Mouse (Mus musculus): Measurements from ENCODE around the gene Hapln4.

The Hapln4 gene

GRCm38 (mm10) chr8:70099276-70099675, 16.0 kb downstream of the Hapln4 start:
- DNase-seq (ENCODE audit: low read depth, low spot score) = no peak

- no peak for DNase-seq (ENCODE audit: low read depth, low spot score)
Observed at GRCm38 (mm10) chr8:70100241-70100640, 17.0 kb downstream of the Hapln4 start.

GRCm38 (mm10) chr8:70104506-70104905, 21.2 kb downstream of the Hapln4 start:
- peak; percentile 78 for DNase-seq (ENCODE audit: low read depth, low spot score)

GRCm38 (mm10) chr8:70104922-70105321, 21.7 kb downstream of the Hapln4 start:
- DNase-seq (ENCODE audit: low read depth, low spot score) = no peak

- peak; percentile 88 for DNase-seq (ENCODE audit: low read depth, low spot score)
Observed at GRCm38 (mm10) chr8:70110451-70110850, 27.2 kb downstream of the Hapln4 start.

GRCm38 (mm10) chr8:70111192-70111795, 28.0 kb downstream of the Hapln4 start:
- no peak for DNase-seq (ENCODE audit: low read depth, low spot score)

- no peak for DNase-seq (ENCODE audit: low read depth, low spot score)
Observed at GRCm38 (mm10) chr8:70112401-70113016, 29.3 kb downstream of the Hapln4 start.

- no peak for DNase-seq (ENCODE audit: low read depth, low spot score)
Observed at GRCm38 (mm10) chr8:70114488-70114887, 31.2 kb downstream of the Hapln4 start.

- no peak for DNase-seq (ENCODE audit: low read depth, low spot score)
Observed at GRCm38 (mm10) chr8:70114892-70115291, 31.6 kb downstream of the Hapln4 start.

GRCm38 (mm10) chr8:70117611-70118010, 34.4 kb downstream of the Hapln4 start:
- DNase-seq (ENCODE audit: low read depth, low spot score) = peak; percentile 68

GRCm38 (mm10) chr8:70118726-70119700, 35.8 kb downstream of the Hapln4 start:
- peak; percentile 19 for DNase-seq (ENCODE audit: low read depth, low spot score)

GRCm38 (mm10) chr8:70120667-70121066, 37.4 kb downstream of the Hapln4 start, which contains the start of gene Ncan:
Gene Ncan (minus strand): TSS chr8:70120873.
- no peak for DNase-seq (ENCODE audit: low read depth, low spot score)

GRCm38 (mm10) chr8:70122863-70123262, 39.6 kb downstream of the Hapln4 start:
- DNase-seq (ENCODE audit: low read depth, low spot score) = peak; percentile 49

GRCm38 (mm10) chr8:70124992-70125391, 41.7 kb downstream of the Hapln4 start:
- DNase-seq (ENCODE audit: low read depth, low spot score) = no peak

GRCm38 (mm10) chr8:70128435-70128834, 45.2 kb downstream of the Hapln4 start:
- DNase-seq (ENCODE audit: low read depth, low spot score) = no peak

GRCm38 (mm10) chr8:70129309-70129952, 46.2 kb downstream of the Hapln4 start:
- DNase-seq (ENCODE audit: low read depth, low spot score) = no peak

- no peak for DNase-seq (ENCODE audit: low read depth, low spot score)
Observed at GRCm38 (mm10) chr8:70130066-70130465, 46.8 kb downstream of the Hapln4 start.

- peak; percentile 95 for DNase-seq (ENCODE audit: low read depth, low spot score)
Observed at GRCm38 (mm10) chr8:70131166-70131883, 48.1 kb downstream of the Hapln4 start, which contains the start of gene Nr2c2ap. Gene Nr2c2ap (plus strand): TSS chr8:70131333.

- DNase-seq (ENCODE audit: low read depth, low spot score) = no peak
Observed at GRCm38 (mm10) chr8:70134086-70134485, 50.8 kb downstream of the Hapln4 start.

GRCm38 (mm10) chr8:70134931-70135330, 51.7 kb downstream of the Hapln4 start:
- DNase-seq (ENCODE audit: low read depth, low spot score) = no peak

GRCm38 (mm10) chr8:70136591-70136990, 53.3 kb downstream of the Hapln4 start:
- no peak for DNase-seq (ENCODE audit: low read depth, low spot score)

Data from A20 (cell line).